Mouse (Mus musculus): ENCODE measurements around the gene Bicd2. TPM values are rescaled to one million over a fixed set of nuclear protein-coding genes. Genes with fewer than 3 reads are reported as not detected.
A peak's percentile ranks its signal among the peaks of the same experiment; 100 is the strongest.

The Bicd2 gene
- polyA plus RNA-seq, 1 experiment from 2014 or later = 22.9 TPM

- Histone ChIP-seq H3K9ac (replicated peaks; ENCODE audit: low read length) (no peak overlapping the region), H3K4me3 (ENCODE audit: low read depth, low read length) (no peak overlapping the region), H3K36me3 (replicated peaks; ENCODE audit: control insufficient read depth, insufficient read depth, low read depth, low read length) (no peaks in the 10 kb centered on the region), H3K27ac (replicated peaks; ENCODE audit: low read depth, low read length) (no peak overlapping the region), H3K27me3 (ENCODE audit: control insufficient read depth, insufficient read depth, low read length) (no peaks in the 10 kb centered on the region), H3K4me2 (ENCODE audit: low read depth, low read length) (no peak overlapping the region), H3K9me3 (replicated peaks; ENCODE audit: control insufficient read depth, low read length) (no peaks in the 10 kb centered on the region), H3K4me1 (ENCODE audit: control insufficient read depth, insufficient read depth, low read length) (no peaks in the 10 kb centered on the region)
- no peak for DNase-seq (ENCODE audit: low spot score)
- no peak for ATAC-seq (replicated peaks; ENCODE audit: insufficient number of reproducible peaks, low FRiP score, low TSS enrichment, low read depth)
- WGBS = 80% methylated on average over 2 of the region's 2 CpGs
Observed at GRCm38 (mm10) chr13:49333250-49333649, 8.1 kb upstream of the Bicd2 start.

GRCm38 (mm10) chr13:49335077-49335982 is 6.1 kb upstream of the Bicd2 start:
- Histone ChIP-seq H3K4me2 (ENCODE audit: low read depth, low read length) (no peak overlapping the region), H3K9ac (replicated peaks; ENCODE audit: low read length) (no peak overlapping the region), H3K4me3 (ENCODE audit: low read depth, low read length) (no peak overlapping the region), H3K27me3 (ENCODE audit: control insufficient read depth, insufficient read depth, low read length) (no peaks in the 10 kb centered on the region), H3K9me3 (replicated peaks; ENCODE audit: control insufficient read depth, low read length) (no peaks in the 10 kb centered on the region), H3K27ac (replicated peaks; ENCODE audit: low read depth, low read length) (no peak overlapping the region), H3K4me1 (ENCODE audit: control insufficient read depth, insufficient read depth, low read length) (no peaks in the 10 kb centered on the region), H3K36me3 (replicated peaks; ENCODE audit: control insufficient read depth, insufficient read depth, low read depth, low read length) (no peaks in the 10 kb centered on the region)
- peak; percentile 18; the same call in 1 of the 2 replicates for ATAC-seq (replicated peaks; ENCODE audit: insufficient number of reproducible peaks, low FRiP score, low TSS enrichment, low read depth)
- 75% methylated on average over 12 of the region's 12 CpGs for WGBS
- DNase-seq (ENCODE audit: low spot score) = peak; percentile 39

DNA sequence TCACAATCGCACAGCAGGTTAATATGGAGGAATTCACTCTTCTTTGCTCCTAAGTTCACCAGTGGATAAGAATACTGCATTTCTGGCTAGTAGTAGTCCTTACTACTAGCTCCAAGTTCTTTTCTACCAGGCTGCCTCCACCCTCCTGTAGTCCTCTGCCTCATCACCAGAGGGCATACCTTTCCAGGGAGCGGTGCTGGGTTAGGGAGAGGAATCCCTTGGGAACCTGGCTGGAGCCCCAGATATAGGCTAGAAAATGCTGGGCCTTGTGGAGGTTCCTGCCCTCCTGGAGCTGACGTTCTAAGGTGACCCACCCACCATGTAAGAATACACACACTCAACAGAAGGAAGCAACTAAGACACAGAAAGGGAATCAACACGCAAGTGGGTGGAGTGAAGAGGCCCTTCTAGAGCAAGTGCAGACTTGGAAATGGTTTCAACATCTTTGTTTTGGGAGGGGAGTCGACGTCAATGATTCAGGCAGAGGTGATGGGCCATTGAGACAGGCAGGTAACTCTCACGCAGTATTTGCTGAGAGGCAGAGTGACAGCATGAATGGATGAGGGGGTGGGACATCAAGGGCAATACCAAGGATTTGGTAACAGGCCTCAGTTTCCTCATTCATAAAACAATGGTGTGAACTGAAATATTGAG is 2.4 kb upstream of the Bicd2 start:
- no peaks in the 10 kb centered on the region for H3K36me3 ChIP-seq (replicated peaks; ENCODE audit: control insufficient read depth, insufficient read depth, low read depth, low read length)
- H3K9me3 ChIP-seq (replicated peaks; ENCODE audit: control insufficient read depth, low read length) = no peaks in the 10 kb centered on the region
- DNase-seq (ENCODE audit: low spot score) (no peak), ATAC-seq (replicated peaks; ENCODE audit: insufficient number of reproducible peaks, low FRiP score, low TSS enrichment, low read depth) (no peak)
- H3K27me3 ChIP-seq (ENCODE audit: control insufficient read depth, insufficient read depth, low read length) = no peaks in the 10 kb centered on the region
- 79% methylated on average over 7 of the region's 7 CpGs for WGBS
- no peak overlapping the region for H3K4me2 ChIP-seq (ENCODE audit: low read depth, low read length)
- H3K4me1 ChIP-seq (ENCODE audit: control insufficient read depth, insufficient read depth, low read length) = no peaks in the 10 kb centered on the region
- H3K9ac ChIP-seq (replicated peaks; ENCODE audit: low read length) = no peak overlapping the region
- no peak overlapping the region for H3K4me3 ChIP-seq (ENCODE audit: low read depth, low read length)
- H3K27ac ChIP-seq (replicated peaks; ENCODE audit: low read depth, low read length) = no peak overlapping the region

DNA sequence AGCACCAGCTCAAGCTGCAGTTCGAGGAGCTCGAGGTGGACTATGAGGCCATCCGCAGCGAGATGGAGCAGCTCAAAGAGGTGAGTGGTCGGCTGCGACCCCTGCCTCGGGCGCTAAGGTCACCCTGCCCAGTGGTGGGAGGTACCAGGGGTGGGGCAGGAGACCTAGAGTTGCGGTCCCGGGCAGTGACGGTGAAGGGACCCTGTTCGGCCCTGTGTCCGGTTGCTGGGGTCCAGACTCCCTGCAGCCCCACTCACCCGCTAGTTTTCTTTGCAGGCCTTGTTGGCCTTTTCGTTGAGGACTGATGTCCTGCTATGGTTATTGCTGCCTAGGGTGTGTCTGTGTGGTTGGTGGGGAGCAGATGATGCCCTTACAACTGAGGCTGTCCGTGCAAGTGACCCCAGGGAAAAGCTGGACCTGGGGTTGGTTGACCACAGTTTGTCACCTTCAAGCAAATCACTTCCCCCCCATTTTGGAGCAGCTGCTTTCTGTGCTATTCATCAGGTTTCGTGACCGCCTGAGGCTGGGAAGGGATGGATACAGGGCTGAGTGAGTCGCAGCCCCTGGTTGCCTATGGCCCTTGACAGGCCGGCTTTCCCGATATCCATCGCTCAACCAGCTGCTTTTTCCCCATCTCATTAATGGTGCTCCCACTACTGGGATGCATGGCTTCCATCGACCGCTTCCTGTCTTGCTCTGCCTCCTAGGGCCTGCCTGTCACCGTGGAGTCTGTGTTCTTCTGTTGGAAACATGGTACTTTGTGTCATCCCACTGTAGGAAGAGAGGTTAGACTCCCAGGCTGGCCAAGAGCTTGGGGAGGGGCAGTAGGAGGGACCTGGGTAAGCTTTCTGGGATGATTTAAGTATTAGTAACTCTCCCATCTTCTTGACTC is 692 bp downstream of the Bicd2 start:
- Histone ChIP-seq H3K4me1 (ENCODE audit: control insufficient read depth, insufficient read depth, low read length) (no peaks in the 10 kb centered on the region), H3K9ac (replicated peaks; ENCODE audit: low read length) (peak overlapping the region; percentile 92), H3K4me3 (ENCODE audit: low read depth, low read length) (peak overlapping the region; percentile 92), H3K4me2 (ENCODE audit: low read depth, low read length) (peak overlapping the region; percentile 85), H3K36me3 (replicated peaks; ENCODE audit: control insufficient read depth, insufficient read depth, low read depth, low read length) (no peaks in the 10 kb centered on the region), H3K27me3 (ENCODE audit: control insufficient read depth, insufficient read depth, low read length) (no peaks in the 10 kb centered on the region), H3K27ac (replicated peaks; ENCODE audit: low read depth, low read length) (peak overlapping the region; percentile 49; the same call in 1 of the 2 replicates), H3K9me3 (replicated peaks; ENCODE audit: control insufficient read depth, low read length) (no peaks in the 10 kb centered on the region)
- DNase-seq (ENCODE audit: low spot score) (no peak), ATAC-seq (replicated peaks; ENCODE audit: insufficient number of reproducible peaks, low FRiP score, low TSS enrichment, low read depth) (peak; percentile 15)
- 13% methylated on average over 25 of the region's 25 CpGs for WGBS

- H3K27me3 ChIP-seq (ENCODE audit: control insufficient read depth, insufficient read depth, low read length) = no peaks in the 10 kb centered on the region
- no peak for ATAC-seq (replicated peaks; ENCODE audit: insufficient number of reproducible peaks, low FRiP score, low TSS enrichment, low read depth)
- H3K9ac ChIP-seq (replicated peaks; ENCODE audit: low read length) = no peak overlapping the region; the same call in 1 of the 2 replicates
- no peaks in the 10 kb centered on the region for H3K9me3 ChIP-seq (replicated peaks; ENCODE audit: control insufficient read depth, low read length)
- no peaks in the 10 kb centered on the region for H3K4me1 ChIP-seq (ENCODE audit: control insufficient read depth, insufficient read depth, low read length)
- H3K36me3 ChIP-seq (replicated peaks; ENCODE audit: control insufficient read depth, insufficient read depth, low read depth, low read length) = no peaks in the 10 kb centered on the region
- H3K4me3 ChIP-seq (ENCODE audit: low read depth, low read length) = peak overlapping the region; percentile 92
- no peak for DNase-seq (ENCODE audit: low spot score)
- peak overlapping the region; percentile 85 for H3K4me2 ChIP-seq (ENCODE audit: low read depth, low read length)
- no peak overlapping the region for H3K27ac ChIP-seq (replicated peaks; ENCODE audit: low read depth, low read length)
Observed at GRCm38 (mm10) chr13:49342723-49343100, 1.3 kb downstream of the Bicd2 start.

DNA sequence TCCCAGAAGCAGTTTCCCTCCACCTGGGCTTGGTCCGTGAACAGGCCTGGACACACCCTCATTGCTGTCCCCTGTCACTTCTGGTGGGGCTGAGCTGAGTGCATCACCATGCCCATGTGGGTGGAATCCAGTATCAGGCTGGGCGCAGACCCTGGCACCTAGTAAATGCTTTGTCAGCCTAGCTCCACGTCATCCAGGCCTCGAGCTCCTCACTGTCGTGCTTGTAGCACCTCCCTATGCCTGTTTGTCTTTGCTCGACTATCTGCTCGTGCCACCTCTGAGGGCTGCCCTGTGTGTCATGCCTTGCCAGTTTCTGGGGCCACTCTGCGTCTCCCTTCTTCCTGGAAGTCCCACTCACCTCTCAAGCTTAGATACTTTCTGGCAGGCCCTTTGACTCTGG is 3.2 kb downstream of the Bicd2 start:
- Histone ChIP-seq H3K9me3 (replicated peaks; ENCODE audit: control insufficient read depth, low read length) (no peaks in the 10 kb centered on the region), H3K27ac (replicated peaks; ENCODE audit: low read depth, low read length) (no peak overlapping the region), H3K9ac (replicated peaks; ENCODE audit: low read length) (no peak overlapping the region), H3K27me3 (ENCODE audit: control insufficient read depth, insufficient read depth, low read length) (no peaks in the 10 kb centered on the region), H3K36me3 (replicated peaks; ENCODE audit: control insufficient read depth, insufficient read depth, low read depth, low read length) (no peaks in the 10 kb centered on the region), H3K4me2 (ENCODE audit: low read depth, low read length) (no peak overlapping the region), H3K4me3 (ENCODE audit: low read depth, low read length) (no peak overlapping the region), H3K4me1 (ENCODE audit: control insufficient read depth, insufficient read depth, low read length) (no peaks in the 10 kb centered on the region)
- no peak for DNase-seq (ENCODE audit: low spot score)
- WGBS = 81% methylated on average over 8 of the region's 8 CpGs
- no peak for ATAC-seq (replicated peaks; ENCODE audit: insufficient number of reproducible peaks, low FRiP score, low TSS enrichment, low read depth)

- Histone ChIP-seq H3K4me1 (ENCODE audit: control insufficient read depth, insufficient read depth, low read length) (no peaks in the 10 kb centered on the region), H3K9me3 (replicated peaks; ENCODE audit: control insufficient read depth, low read length) (no peaks in the 10 kb centered on the region), H3K9ac (replicated peaks; ENCODE audit: low read length) (no peak overlapping the region), H3K27me3 (ENCODE audit: control insufficient read depth, insufficient read depth, low read length) (no peaks in the 10 kb centered on the region), H3K4me2 (ENCODE audit: low read depth, low read length) (no peak overlapping the region), H3K27ac (replicated peaks; ENCODE audit: low read depth, low read length) (no peak overlapping the region), H3K36me3 (replicated peaks; ENCODE audit: control insufficient read depth, insufficient read depth, low read depth, low read length) (no peaks in the 10 kb centered on the region), H3K4me3 (ENCODE audit: low read depth, low read length) (no peak overlapping the region)
- ATAC-seq (replicated peaks; ENCODE audit: insufficient number of reproducible peaks, low FRiP score, low TSS enrichment, low read depth) (no peak), DNase-seq (ENCODE audit: low spot score) (no peak)
- 82% methylated on average over 2 of the region's 2 CpGs for WGBS
Observed at GRCm38 (mm10) chr13:49345476-49345875, 4.1 kb downstream of the Bicd2 start.

Data from embryonic facial prominence, embryonic 11.5 days (tissue).